Mouse (Mus musculus): ENCODE data around the gene Glb1. TPM values are rescaled to one million over a fixed set of nuclear protein-coding genes. Genes with fewer than 3 reads are reported as not detected.

Gene Glb1
- polyA plus RNA-seq, 1 experiment from 2014 or later: 21.9 TPM

- Histone ChIP-seq H3K9ac (replicated peaks) (no peak overlapping the region), H3K9me3 (no peaks in the 10 kb centered on the region), H3K27me3 (no peaks in the 10 kb centered on the region), H3K27ac (replicated peaks) (no peak overlapping the region), H3K36me3 (no peaks in the 10 kb centered on the region), H3K4me3 (no peak overlapping the region), H3K4me2 (replicated peaks) (no peak overlapping the region), H3K4me1 (no peaks in the 10 kb centered on the region)
- no peak for ATAC-seq (replicated peaks)
- 75% methylated on average over 7 of the region's 7 CpGs for WGBS
Observed at GRCm38 (mm10) chr9:114451615-114452014, 50.7 kb downstream of the Glb1 start.

- Histone ChIP-seq H3K36me3 (no peaks in the 10 kb centered on the region; the same call in 1 of the 2 replicates), H3K9ac (replicated peaks) (no peak overlapping the region), H3K27me3 (no peaks in the 10 kb centered on the region), H3K4me2 (replicated peaks) (no peak overlapping the region), H3K9me3 (no peaks in the 10 kb centered on the region), H3K4me1 (no peaks in the 10 kb centered on the region), H3K27ac (replicated peaks) (no peak overlapping the region), H3K4me3 (no peak overlapping the region)
- no peak for ATAC-seq (replicated peaks)
- WGBS: 91% methylated on average over 6 of the region's 6 CpGs
Observed at GRCm38 (mm10) chr9:114452418-114452817, 51.5 kb downstream of the Glb1 start.

- Histone ChIP-seq H3K27me3 (no peaks in the 10 kb centered on the region), H3K4me1 (no peaks in the 10 kb centered on the region), H3K36me3 (no peaks in the 10 kb centered on the region; the same call in 1 of the 2 replicates), H3K27ac (replicated peaks) (no peak overlapping the region), H3K9ac (replicated peaks) (no peak overlapping the region), H3K4me3 (no peak overlapping the region), H3K4me2 (replicated peaks) (no peak overlapping the region), H3K9me3 (no peaks in the 10 kb centered on the region)
- ATAC-seq (replicated peaks): no peak
- whole genome bisulfite sequencing: 85% methylated on average over 2 of the region's 2 CpGs
Observed at GRCm38 (mm10) chr9:114455420-114455819, 54.5 kb downstream of the Glb1 start.

GRCm38 (mm10) chr9:114458436-114458835 is 57.6 kb downstream of the Glb1 start:
- H3K27me3 ChIP-seq: no peaks in the 10 kb centered on the region
- no peak overlapping the region for H3K27ac ChIP-seq (replicated peaks)
- ATAC-seq (replicated peaks): no peak
- no peak overlapping the region for H3K4me3 ChIP-seq
- H3K9ac ChIP-seq (replicated peaks): no peak overlapping the region
- H3K4me2 ChIP-seq (replicated peaks): no peak overlapping the region
- 87% methylated on average over 3 of the region's 3 CpGs for WGBS
- no peaks in the 10 kb centered on the region for H3K9me3 ChIP-seq
- no peaks in the 10 kb centered on the region; the same call in 1 of the 2 replicates for H3K36me3 ChIP-seq
- no peaks in the 10 kb centered on the region for H3K4me1 ChIP-seq

GRCm38 (mm10) chr9:114462569-114462968 is 61.7 kb downstream of the Glb1 start:
- ATAC-seq (replicated peaks): no peak
- H3K4me2 ChIP-seq (replicated peaks): no peak overlapping the region
- H3K36me3 ChIP-seq: no peaks in the 10 kb centered on the region
- no peak overlapping the region for H3K9ac ChIP-seq (replicated peaks)
- no peak overlapping the region for H3K4me3 ChIP-seq
- no peaks in the 10 kb centered on the region for H3K4me1 ChIP-seq
- H3K27me3 ChIP-seq: no peaks in the 10 kb centered on the region
- H3K9me3 ChIP-seq: no peaks in the 10 kb centered on the region
- no peak overlapping the region for H3K27ac ChIP-seq (replicated peaks)
- WGBS: 95% methylated on average over 7 of the region's 7 CpGs

GRCm38 (mm10) chr9:114465442-114465841 is 64.6 kb downstream of the Glb1 start:
- 90% methylated on average over 6 of the region's 6 CpGs for WGBS
- H3K9ac ChIP-seq (replicated peaks): no peak overlapping the region
- no peaks in the 10 kb centered on the region for H3K4me1 ChIP-seq
- H3K27ac ChIP-seq (replicated peaks): no peak overlapping the region
- no peak overlapping the region for H3K4me3 ChIP-seq
- ATAC-seq (replicated peaks): no peak
- H3K9me3 ChIP-seq: no peaks in the 10 kb centered on the region
- peaks cover 3% of the 10 kb centered on the region; the same call in 1 of the 2 replicates for H3K36me3 ChIP-seq
- H3K4me2 ChIP-seq (replicated peaks): no peak overlapping the region
- no peaks in the 10 kb centered on the region for H3K27me3 ChIP-seq

- Histone ChIP-seq H3K9me3 (no peaks in the 10 kb centered on the region), H3K4me2 (replicated peaks) (no peak overlapping the region), H3K9ac (replicated peaks) (no peak overlapping the region), H3K27ac (replicated peaks) (no peak overlapping the region), H3K36me3 (peaks cover 3% of the 10 kb centered on the region; the same call in 1 of the 2 replicates), H3K27me3 (no peaks in the 10 kb centered on the region), H3K4me1 (no peaks in the 10 kb centered on the region), H3K4me3 (no peak overlapping the region)
- WGBS: 74% methylated on average over 7 of the region's 7 CpGs
- no peak for ATAC-seq (replicated peaks)
Observed at GRCm38 (mm10) chr9:114466871-114467270, 66.0 kb downstream of the Glb1 start.

GRCm38 (mm10) chr9:114468217-114468616 is 67.3 kb downstream of the Glb1 start:
- 86% methylated on average over 5 of the region's 5 CpGs for WGBS
- no peak for ATAC-seq (replicated peaks)

GRCm38 (mm10) chr9:114468701-114469100 is 67.8 kb downstream of the Glb1 start:
- Histone ChIP-seq H3K9ac (replicated peaks) (no peak overlapping the region), H3K4me3 (no peak overlapping the region), H3K27ac (replicated peaks) (no peak overlapping the region), H3K27me3 (no peaks in the 10 kb centered on the region), H3K9me3 (no peaks in the 10 kb centered on the region), H3K4me2 (replicated peaks) (no peak overlapping the region), H3K36me3 (peaks cover 3% of the 10 kb centered on the region; the same call in 1 of the 2 replicates), H3K4me1 (no peaks in the 10 kb centered on the region)
- 93% methylated on average over 4 of the region's 4 CpGs for WGBS
- ATAC-seq (replicated peaks): no peak

More at GRCm38 (mm10) chr9:114468217-114468616, 67.3 kb downstream of the Glb1 start:
- Histone ChIP-seq H3K36me3 (peaks cover 3% of the 10 kb centered on the region; the same call in 1 of the 2 replicates), H3K9me3 (no peaks in the 10 kb centered on the region), H3K4me2 (replicated peaks) (no peak overlapping the region), H3K4me3 (no peak overlapping the region), H3K9ac (replicated peaks) (no peak overlapping the region), H3K27me3 (no peaks in the 10 kb centered on the region), H3K4me1 (no peaks in the 10 kb centered on the region), H3K27ac (replicated peaks) (no peak overlapping the region)

GRCm38 (mm10) chr9:114471892-114472291 is 71.0 kb downstream of the Glb1 start:
- Histone ChIP-seq H3K27ac (replicated peaks) (no peak overlapping the region), H3K27me3 (no peaks in the 10 kb centered on the region), H3K4me3 (no peak overlapping the region), H3K36me3 (peaks cover 3% of the 10 kb centered on the region; the same call in 1 of the 2 replicates), H3K4me1 (no peaks in the 10 kb centered on the region), H3K9ac (replicated peaks) (no peak overlapping the region), H3K4me2 (replicated peaks) (no peak overlapping the region), H3K9me3 (no peaks in the 10 kb centered on the region)
- ATAC-seq (replicated peaks): no peak
- WGBS: 80% methylated on average over 7 of the region's 7 CpGs

- no peaks in the 10 kb centered on the region for H3K36me3 ChIP-seq
- H3K4me3 ChIP-seq: no peak overlapping the region
- no peak overlapping the region for H3K4me2 ChIP-seq (replicated peaks)
- H3K27me3 ChIP-seq: no peaks in the 10 kb centered on the region
- no peak for ATAC-seq (replicated peaks)
- no peak overlapping the region for H3K9ac ChIP-seq (replicated peaks)
- 91% methylated on average over 9 of the region's 9 CpGs for WGBS
- no peaks in the 10 kb centered on the region for H3K9me3 ChIP-seq
- H3K27ac ChIP-seq (replicated peaks): no peak overlapping the region
- H3K4me1 ChIP-seq: no peaks in the 10 kb centered on the region
Observed at GRCm38 (mm10) chr9:114477019-114477418, 76.1 kb downstream of the Glb1 start.

- WGBS: 92% methylated on average over 3 of the region's 3 CpGs
- Histone ChIP-seq H3K9ac (replicated peaks) (no peak overlapping the region), H3K4me1 (no peaks in the 10 kb centered on the region), H3K4me3 (no peak overlapping the region), H3K36me3 (no peaks in the 10 kb centered on the region), H3K27ac (replicated peaks) (no peak overlapping the region), H3K4me2 (replicated peaks) (no peak overlapping the region), H3K27me3 (no peaks in the 10 kb centered on the region), H3K9me3 (no peaks in the 10 kb centered on the region)
- ATAC-seq (replicated peaks): no peak
Observed at GRCm38 (mm10) chr9:114480940-114481339, 80.1 kb downstream of the Glb1 start.

- no peaks in the 10 kb centered on the region for H3K4me1 ChIP-seq
- no peak overlapping the region for H3K4me2 ChIP-seq (replicated peaks)
- 86% methylated on average over 5 of the region's 5 CpGs for WGBS
- H3K9me3 ChIP-seq: no peaks in the 10 kb centered on the region
- no peak overlapping the region for H3K9ac ChIP-seq (replicated peaks)
- H3K27me3 ChIP-seq: no peaks in the 10 kb centered on the region
- ATAC-seq (replicated peaks): no peak
- H3K36me3 ChIP-seq: no peaks in the 10 kb centered on the region
- H3K27ac ChIP-seq (replicated peaks): no peak overlapping the region
- no peak overlapping the region for H3K4me3 ChIP-seq
Observed at GRCm38 (mm10) chr9:114484771-114485170, 83.9 kb downstream of the Glb1 start.

Measured in forebrain, embryonic 15.5 days (tissue).